Mouse (Mus musculus) brain, adult 2 months (tissue): Measurements from ENCODE around the gene Gm10428.

Experiments
- DNase-seq: peaks from one replicate; pipeline ENCODE4 v3.0.0; 2011; ENCODE audit warnings: low read depth, low spot score

Gene Gm10428

GRCm38 (mm10) chr11:62788935-62789616 is 36.2 kb downstream of the Gm10428 start, which contains the start of gene Zfp286:
Gene Zfp286, minus strand, starts transcription at chr11:62789462.
- DNase-seq: peak; percentile 97

- no peak for DNase-seq
These were observed 36.7 kb downstream of the Gm10428 start for GRCm38 (mm10) chr11:62789617-62789936.
